In genomic region chr17:88668452-88668851, GRCm38 (mm10) we compare ENCODE assay signal across 8 mouse cellular contexts. TPM values are rescaled to one million over a fixed set of nuclear protein-coding genes. Genes with fewer than 3 reads are reported as not detected.
A peak's percentile ranks its signal among the peaks of the same experiment; 100 is the strongest.
DNase-seq lines count a peak whose midpoint lies in the region; ATAC-seq lines count a peak whose summit lies in the region.

TSS of gene Gtf2a1l (plus strand) at chr17:88668660.

- no peaks in the 10 kb centered on the region for H3K9me3 ChIP-seq in heart, embryonic 12.5 days (replicated peaks)
- H3K9me3 ChIP-seq in lung, embryonic 15.5 days = no peaks in the 10 kb centered on the region

- no peak for DNase-seq in heart, adult 11 months
- DNase-seq in cerebellum, adult 8-10 months = peak; percentile 10
- peak; percentile 48 to 59 for DNase-seq in frontal cortex, postnatal 36 days (ENCODE audit: low spot score in 2 of 2)
- peak; percentile 13 to 41 for DNase-seq in kidney, postnatal 25 days
- peak; percentile 47 to 63 for DNase-seq in thymus, postnatal 36 days

- peak within 1 kb of the TSS; percentile 63 for H3K4me2 ChIP-seq in heart, embryonic 12.5 days
- peak within 1 kb of the TSS; percentile 50 for H3K4me2 ChIP-seq in lung, embryonic 15.5 days

- H3K36me3 ChIP-seq in heart, embryonic 12.5 days = no peaks in the 10 kb centered on the region
- H3K36me3 ChIP-seq in lung, embryonic 15.5 days = no peaks in the 10 kb centered on the region

- H3K27me3 ChIP-seq in heart, embryonic 12.5 days (replicated peaks) = no peaks in the 10 kb centered on the region
- no peaks in the 10 kb centered on the region for H3K27me3 ChIP-seq in lung, embryonic 15.5 days

- no peaks in the 10 kb centered on the region for H3K4me1 ChIP-seq in heart, embryonic 12.5 days (replicated peaks)
- H3K4me1 ChIP-seq in lung, embryonic 15.5 days = peaks cover 7% of the 10 kb centered on the region; the same call in 1 of the 2 replicates

- no peak within 1 kb of the TSS for H3K9ac ChIP-seq in heart, embryonic 12.5 days
- no peak within 1 kb of the TSS for H3K9ac ChIP-seq in lung, embryonic 15.5 days

- H3K27ac ChIP-seq in heart, embryonic 12.5 days (ENCODE audit: poor library complexity, severe bottlenecking) = no peak within 1 kb of the TSS
- H3K27ac ChIP-seq in lung, embryonic 15.5 days = no peak within 1 kb of the TSS

- H3K4me3 ChIP-seq in heart, embryonic 12.5 days = peak within 1 kb of the TSS; percentile 29
- peak within 1 kb of the TSS; percentile 7; the same call in 1 of the 2 replicates for H3K4me3 ChIP-seq in lung, embryonic 15.5 days

- ATAC-seq in heart, embryonic 12.5 days (ENCODE audit: insufficient number of reproducible peaks, low FRiP score) = no peak
- ATAC-seq in lung, embryonic 15.5 days (ENCODE audit: borderline replicate concordance, extremely low read depth, low FRiP score, low TSS enrichment) = peak; percentile 23; the same call in 1 of the 2 replicates
- peak; percentile 36; the same call in 1 of the 2 replicates for ATAC-seq in neutrophil, adult 5-6 weeks (ENCODE audit: extremely low read depth, insufficient number of reproducible peaks, low FRiP score, poor library complexity, severe bottlenecking)

- 26% methylated on average over 21 of the region's 21 CpGs for WGBS in heart, embryonic 12.5 days
- WGBS in lung, embryonic 15.5 days = 19% methylated on average over 21 of the region's 21 CpGs

RNA-seq across cellular contexts. Expression of gene Gtf2a1l, which starts in this region (rescaled TPM):
- polyA plus RNA-seq in heart, embryonic 12.5 days (2016; fragmentation: Nextera tagmentation; extraction: Ambion mirVana) = 0.17 and 0.20 TPM in 2 replicates
- 0.12 and 0.15 TPM in 2 replicates for polyA plus RNA-seq in lung, embryonic 15.5 days (2015; fragmentation: Nextera tagmentation; extraction: Ambion mirVana)
- total RNA-seq in neutrophil, adult 5-6 weeks (2017) = 1.0 TPM in 1 of 2 replicates, not detected in the other

Comparison
In these comparisons a context has a peak if more than half of its experiments do, and no peak if none do; other contexts are left out.
1. Peak in ATAC-seq, H3K4me3 ChIP-seq and H3K4me2 ChIP-seq in lung, embryonic 15.5 days; RNA of the gene not detected or under 1 TPM.